Mouse (Mus musculus) neural tube, embryonic 10.5 days (tissue): ENCODE measurements around the gene Abhd14a.

Experiments
- DNase-seq: peaks from one replicate; pipeline ENCODE4 v3.0.0-alpha.2; 2017; ENCODE audit warnings: low spot score; ENCODE audit errors: extremely low spot score

The Abhd14a gene

GRCm38 (mm10) chr9:106469776-106470175 lies 22.3 kb upstream of the Abhd14a start:
- no peak for DNase-seq

- DNase-seq: no peak
Measured at GRCm38 (mm10) chr9:106469317-106469716, 21.8 kb upstream of the Abhd14a start.

DNA sequence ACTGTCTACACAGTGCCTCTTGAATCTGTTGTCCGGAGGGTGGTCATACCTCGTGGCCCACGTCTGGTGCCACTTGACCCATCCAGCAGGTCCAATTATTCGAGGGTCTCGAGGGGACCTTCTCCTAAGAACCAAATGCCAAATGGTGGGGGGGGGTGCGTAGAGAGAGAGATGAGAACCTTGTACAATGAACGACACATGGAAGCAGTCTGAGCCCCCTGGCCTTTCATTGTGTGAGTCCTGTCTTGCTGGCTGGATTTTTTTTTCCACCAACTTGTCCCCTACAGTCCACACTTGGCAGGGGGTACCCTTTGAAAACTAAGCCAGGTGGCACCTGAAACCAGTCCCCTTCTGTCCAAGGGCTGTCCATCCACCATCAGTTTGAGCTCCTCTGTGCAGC lies 20.3 kb upstream of the Abhd14a start:
- no peak for DNase-seq

- no peak for DNase-seq
Measured at GRCm38 (mm10) chr9:106466721-106467120, 19.2 kb upstream of the Abhd14a start.

- DNase-seq: no peak
Measured at GRCm38 (mm10) chr9:106465571-106466200, 18.2 kb upstream of the Abhd14a start, which contains the start of gene Gpr62. Gene Gpr62 (minus strand): TSS chr9:106465938.

DNA sequence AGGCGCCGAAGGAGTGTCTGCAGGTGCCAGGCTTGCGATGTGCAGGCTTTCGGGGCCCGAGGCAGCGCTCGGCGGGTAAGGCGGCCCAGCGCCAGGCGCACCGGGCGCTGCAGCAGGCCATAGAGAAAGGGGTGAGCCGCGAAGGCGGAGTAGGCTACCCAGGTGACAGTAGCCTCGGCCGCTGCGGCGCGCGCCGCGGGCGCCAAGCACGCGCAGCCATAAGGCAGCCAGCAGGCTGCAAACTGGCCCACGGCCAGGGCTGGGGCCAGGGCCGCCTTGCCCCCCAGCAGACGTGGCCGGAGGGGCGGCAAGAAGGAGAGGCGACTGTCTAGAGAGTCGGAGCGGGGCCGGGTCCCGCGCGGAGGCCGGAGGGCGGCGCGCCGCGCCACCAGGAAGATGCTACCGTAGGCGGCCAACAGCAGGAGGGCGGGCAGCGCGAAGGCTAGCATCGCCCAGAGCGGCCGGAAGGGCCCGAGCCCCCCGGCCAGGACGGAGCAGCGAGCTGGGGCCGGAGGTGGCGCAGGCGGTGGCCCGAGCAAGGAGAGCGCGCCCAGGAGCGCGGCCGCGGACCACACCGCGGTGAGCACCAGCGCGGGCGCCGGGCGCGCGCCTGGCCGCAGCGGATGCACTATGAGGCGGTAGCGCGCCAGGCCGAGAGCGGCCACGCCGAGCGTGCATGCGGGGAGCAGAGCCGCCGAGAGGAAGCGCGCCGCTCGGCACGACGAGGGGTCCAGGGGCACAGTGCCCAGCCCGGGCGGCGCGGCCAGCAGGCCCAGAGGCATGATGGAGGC lies 17.5 kb upstream of the Abhd14a start:
- DNase-seq: peak; percentile 79

DNA sequence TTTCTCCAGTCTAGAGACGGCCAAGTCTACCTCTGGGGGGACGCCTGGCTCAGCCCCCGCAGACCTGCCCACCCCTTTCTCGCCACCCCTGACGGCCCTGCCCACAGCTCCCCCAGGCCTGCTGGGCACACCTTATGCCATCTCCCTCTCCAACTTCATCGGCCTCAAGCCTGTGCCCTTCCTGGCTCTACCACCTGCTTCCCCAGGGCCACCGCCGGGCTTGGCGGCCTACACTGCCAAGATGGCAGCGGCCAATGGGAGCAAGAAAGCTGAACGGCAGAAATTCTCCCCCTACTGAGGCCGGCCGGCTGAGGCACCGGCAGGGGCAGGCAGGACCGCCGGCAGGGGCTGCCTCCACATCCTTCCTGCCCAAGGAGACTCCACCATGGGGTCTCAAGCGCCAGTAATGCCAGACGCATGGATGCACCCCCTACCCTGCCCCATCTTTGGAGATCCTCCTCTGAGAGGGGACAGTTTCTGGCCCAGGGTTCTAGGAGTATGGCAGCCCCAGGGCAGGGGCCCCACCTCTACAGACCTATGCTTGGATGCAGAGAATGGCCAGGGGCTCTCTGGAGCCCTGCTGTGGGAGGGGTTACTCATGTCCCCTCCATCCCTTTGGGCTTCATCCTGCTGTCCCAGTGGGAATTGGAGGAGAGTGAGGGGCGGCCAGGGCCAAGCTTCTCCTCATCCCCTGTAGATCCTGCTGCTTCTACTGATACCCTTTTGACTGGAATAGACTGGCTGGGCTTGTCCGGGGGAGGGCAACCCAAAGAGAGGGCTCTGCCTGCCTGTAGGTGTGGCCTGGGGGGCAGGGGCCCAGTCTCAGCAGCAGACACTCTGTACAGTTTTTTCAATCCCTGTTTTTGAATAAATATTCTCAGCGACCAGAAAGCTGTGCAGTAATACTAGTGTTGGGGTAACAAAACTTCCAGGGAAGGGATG lies 15.9 kb upstream of the Abhd14a start:
- DNase-seq: no peak

- no peak for DNase-seq
Measured at GRCm38 (mm10) chr9:106462430-106462800, 14.9 kb upstream of the Abhd14a start.

- DNase-seq: no peak
Measured at GRCm38 (mm10) chr9:106461641-106462429, 14.4 kb upstream of the Abhd14a start.

DNA sequence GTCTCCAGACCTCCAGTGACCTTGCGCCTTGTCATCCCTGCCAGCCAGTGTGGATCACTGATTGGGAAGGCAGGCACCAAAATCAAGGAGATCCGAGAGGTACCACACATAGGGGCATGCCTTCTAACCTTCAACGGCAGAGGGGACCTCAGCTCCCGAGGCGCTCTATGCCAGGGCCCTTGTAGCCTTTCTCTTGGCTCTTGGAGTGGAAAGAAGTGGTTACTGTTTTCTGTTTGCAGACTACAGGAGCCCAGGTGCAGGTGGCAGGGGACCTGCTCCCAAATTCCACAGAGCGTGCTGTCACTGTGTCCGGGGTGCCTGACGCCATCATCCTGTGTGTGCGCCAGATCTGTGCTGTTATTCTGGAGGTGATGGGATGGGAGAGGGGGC lies 13.5 kb upstream of the Abhd14a start:
- no peak for DNase-seq

- DNase-seq: no peak
Measured at GRCm38 (mm10) chr9:106460401-106461025, 13.0 kb upstream of the Abhd14a start.

GRCm38 (mm10) chr9:106459946-106460345 lies 12.5 kb upstream of the Abhd14a start:
- no peak for DNase-seq

DNA sequence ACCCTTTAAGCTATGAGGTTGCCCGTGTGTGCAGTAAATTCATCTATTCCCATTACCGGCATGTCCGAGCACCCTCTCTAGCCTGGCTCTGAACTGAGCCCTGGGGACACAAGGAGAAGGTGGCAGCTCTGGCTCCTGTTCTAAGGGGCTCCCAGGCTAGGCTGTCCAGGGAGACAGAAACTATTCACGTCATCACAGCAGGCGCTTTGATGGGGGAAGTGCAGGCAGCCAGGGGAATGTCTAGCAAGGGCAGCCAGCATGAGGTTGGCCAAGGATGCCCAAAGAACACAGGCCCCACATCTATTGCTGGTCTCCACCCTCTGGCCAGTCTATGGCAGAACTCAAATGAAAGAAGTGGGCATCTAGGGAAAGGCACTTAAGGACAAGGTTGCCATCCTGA lies 10.4 kb upstream of the Abhd14a start:
- no peak for DNase-seq

- DNase-seq: no peak
Measured at GRCm38 (mm10) chr9:106457163-106457559, 9.7 kb upstream of the Abhd14a start.

DNA sequence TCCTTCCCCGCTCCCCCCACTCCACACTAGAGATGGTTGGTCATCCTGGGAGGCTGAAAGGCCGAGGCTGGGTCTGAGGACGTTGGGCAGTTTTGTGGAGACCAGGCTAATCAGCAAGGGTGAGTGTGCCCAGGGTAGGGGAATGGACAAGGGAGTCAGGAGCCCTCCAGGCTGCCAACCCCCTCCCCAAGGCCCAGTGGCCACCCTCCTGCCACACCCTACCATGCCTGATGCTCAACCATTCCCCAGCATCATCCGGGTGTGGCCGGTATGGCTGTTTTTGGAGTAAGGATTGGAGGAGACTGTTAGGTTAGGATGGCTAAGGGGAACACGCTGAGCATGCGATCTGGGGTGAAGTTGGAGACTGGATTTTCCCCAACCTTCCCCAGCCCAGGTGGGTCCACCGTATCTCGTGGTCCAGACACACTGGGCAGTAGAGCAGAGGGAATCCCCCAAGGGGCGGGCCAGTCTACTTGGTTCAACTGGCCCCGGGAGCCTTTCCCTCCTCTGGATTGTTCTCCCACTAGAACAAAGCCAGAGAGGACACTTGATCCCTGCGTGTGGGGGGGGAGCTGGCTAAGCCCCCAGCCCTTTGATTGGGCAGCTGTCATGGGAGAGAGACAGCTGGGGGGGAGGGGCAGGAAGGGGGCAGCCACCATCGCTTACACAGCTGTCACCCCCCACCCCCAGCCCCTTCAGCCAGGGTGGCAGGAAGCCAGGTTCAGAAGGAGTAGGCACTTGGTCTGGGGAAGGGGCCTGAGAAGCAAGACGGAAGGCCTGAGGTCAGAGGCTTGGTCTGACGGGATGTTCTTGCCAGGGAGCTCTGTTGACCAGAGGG lies 9.1 kb upstream of the Abhd14a start:
- peak; percentile 79 for DNase-seq

- peak; percentile 73 for DNase-seq
Measured at GRCm38 (mm10) chr9:106454888-106455681, 7.6 kb upstream of the Abhd14a start.

GRCm38 (mm10) chr9:106454071-106454761 lies 6.7 kb upstream of the Abhd14a start:
- peak; percentile 66 for DNase-seq
